8 mouse cellular contexts compared by ENCODE assay signal in the genomic region with DNA sequence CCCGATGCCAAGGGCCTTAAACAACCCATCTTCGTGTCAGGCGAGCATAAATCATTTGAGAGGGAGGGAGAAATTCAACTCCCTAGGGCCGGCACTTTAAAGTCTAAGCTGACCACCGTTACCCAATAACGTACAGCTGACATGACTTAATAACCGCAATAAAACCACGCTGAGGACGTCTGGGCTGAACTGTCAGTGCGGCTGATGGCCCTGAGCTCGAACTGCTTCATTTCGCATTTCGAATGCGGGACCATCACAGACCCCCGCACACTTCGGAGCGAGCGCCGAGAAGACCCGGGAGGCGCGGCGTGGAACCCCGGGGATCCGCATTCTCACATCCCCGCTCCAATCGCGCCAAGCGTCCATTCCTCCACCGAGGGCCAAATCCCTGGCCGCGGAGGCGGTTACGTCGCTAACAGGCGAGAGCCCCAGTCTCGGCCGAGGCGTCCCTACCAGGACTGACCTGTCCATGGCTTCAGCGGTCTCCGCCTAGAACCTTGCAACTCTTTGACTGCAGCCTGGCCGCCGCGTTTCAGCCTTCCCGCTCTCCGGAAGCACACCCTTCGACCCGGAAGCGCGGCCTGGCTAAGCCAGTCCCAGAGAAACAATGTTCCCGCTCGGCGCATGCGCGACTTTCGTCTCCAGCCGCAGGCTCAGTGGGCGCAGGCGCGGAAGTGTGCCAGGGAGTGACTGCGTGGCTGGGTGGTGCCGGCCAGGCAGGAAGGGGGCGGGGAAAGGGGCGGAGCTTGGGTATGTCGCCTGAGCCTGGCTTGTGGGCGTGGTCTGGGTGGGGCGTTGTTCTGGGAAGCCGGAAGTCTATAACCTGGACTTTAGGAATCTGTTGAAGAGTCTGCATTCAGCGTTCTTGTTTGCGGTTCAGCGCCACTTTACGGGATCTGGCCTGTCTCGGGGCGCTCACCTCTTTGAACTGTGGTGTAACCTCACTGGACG. TPM values are rescaled to one million over a fixed set of nuclear protein-coding genes. Genes with fewer than 3 reads are reported as not detected.
DNase-seq lines count a peak whose midpoint lies in the region; ATAC-seq lines count a peak whose summit lies in the region.

A gene (minus strand): TSS at position 565 of the 951 bp plus-strand sequence.

- peaks cover 14% of the 10 kb centered on the region for H3K36me3 ChIP-seq in heart, embryonic 14.5 days (ENCODE audit: control insufficient read depth, insufficient read depth, low read length)
- peaks cover 25% of the 10 kb centered on the region for H3K36me3 ChIP-seq in liver, embryonic 13.5 days
- H3K36me3 ChIP-seq in stomach, embryonic 16.5 days (ENCODE audit: control insufficient read depth, insufficient read depth, low read length), result no peaks in the 10 kb centered on the region

- 0 out of 2 replicates have a peak, but pooled peaks cover 4% of the 10 kb centered on the region for H3K9me3 ChIP-seq in heart, embryonic 14.5 days (ENCODE audit: control insufficient read depth, low read length)
- H3K9me3 ChIP-seq in liver, embryonic 13.5 days (replicated peaks), result no peaks in the 10 kb centered on the region; the same call in 1 of the 2 replicates
- no peaks in the 10 kb centered on the region for H3K9me3 ChIP-seq in stomach, embryonic 16.5 days (replicated peaks; ENCODE audit: control insufficient read depth, low read length)

- WGBS in heart, embryonic 14.5 days, result under 1% methylated on average over 75 of the region's 75 CpGs
- WGBS in liver, embryonic 13.5 days (ENCODE audit: insufficient replicate concordance), result under 1% methylated on average over 75 of the region's 75 CpGs
- under 1% methylated on average over 75 of the region's 75 CpGs for WGBS in stomach, embryonic 16.5 days

- peak; percentile 96 for ATAC-seq in CD4-positive, CD25-positive, alpha-beta regulatory T cell, adult 4 months
- peak; percentile 99 for ATAC-seq in heart, embryonic 14.5 days (ENCODE audit: insufficient number of reproducible peaks, insufficient read depth, low FRiP score, low read depth)
- ATAC-seq in liver, embryonic 13.5 days (ENCODE audit: low read depth), result peak; percentile 99
- peak; percentile 98 for ATAC-seq in stomach, embryonic 16.5 days (ENCODE audit: insufficient read depth, low FRiP score)

- peaks cover 3 to 14% of the 10 kb centered on the region in 2 experiments for H3K4me1 ChIP-seq in heart, embryonic 14.5 days (ENCODE audit: control insufficient read depth in 2 of 2, insufficient read depth in 2 of 2, low read length in 2 of 2)
- H3K4me1 ChIP-seq in liver, embryonic 13.5 days (replicated peaks), result peaks cover 30% of the 10 kb centered on the region
- H3K4me1 ChIP-seq in stomach, embryonic 16.5 days (ENCODE audit: control insufficient read depth, insufficient read depth, low read length), result peaks cover 17% of the 10 kb centered on the region

- H3K27me3 ChIP-seq in heart, embryonic 14.5 days (ENCODE audit: control insufficient read depth, insufficient read depth, low read length), result no peaks in the 10 kb centered on the region
- H3K27me3 ChIP-seq in liver, embryonic 13.5 days, result no peaks in the 10 kb centered on the region
- H3K27me3 ChIP-seq in stomach, embryonic 16.5 days (ENCODE audit: control insufficient read depth, insufficient read depth, low read length), result no peaks in the 10 kb centered on the region

- H3K9ac ChIP-seq in heart, embryonic 14.5 days (ENCODE audit: low read length), result peak within 1 kb of the TSS; percentile 87
- H3K9ac ChIP-seq in liver, embryonic 13.5 days, result peak within 1 kb of the TSS; percentile 87
- peak within 1 kb of the TSS; percentile 86 for H3K9ac ChIP-seq in stomach, embryonic 16.5 days (ENCODE audit: low read length)

- DNase-seq in c-Kit-negative CD71-positive TER-119-positive erythroid progenitor cells, embryonic 14.5 days (ENCODE audit: low read depth, low spot score), result peak; percentile 99
- peak; percentile 99 for DNase-seq in fibroblast of lung, adult 2 months (ENCODE audit: low read depth)
- DNase-seq in kidney, postnatal 14 days, result peak; percentile 100
- DNase-seq in liver, embryonic 13.5 days, result peak; percentile 100
- peak; percentile 100 for DNase-seq in neural tube, embryonic 10.5 days (ENCODE audit: extremely low spot score, low spot score)

- H3K4me2 ChIP-seq in heart, embryonic 14.5 days (ENCODE audit: low read length), result peak within 1 kb of the TSS; percentile 85
- H3K4me2 ChIP-seq in liver, embryonic 13.5 days, result peak within 1 kb of the TSS; percentile 75
- peak within 1 kb of the TSS; percentile 61 for H3K4me2 ChIP-seq in stomach, embryonic 16.5 days (ENCODE audit: low read depth, low read length)

- H3K4me3 ChIP-seq in heart, embryonic 14.5 days (ENCODE audit: control insufficient read depth in 1 of 2, insufficient read depth in 1 of 2, low read depth in 1 of 2, low read length in 2 of 2), result peak within 1 kb of the TSS; percentile 77 to 82
- H3K4me3 ChIP-seq in liver, embryonic 13.5 days (replicated peaks), result peak within 1 kb of the TSS; percentile 86
- H3K4me3 ChIP-seq in stomach, embryonic 16.5 days (replicated peaks; ENCODE audit: low read length), result peak within 1 kb of the TSS; percentile 85

- H3K27ac ChIP-seq in heart, embryonic 14.5 days (replicated peaks in 1 of 2; ENCODE audit: control insufficient read depth in 1 of 2, insufficient read depth in 1 of 2, low read depth in 2 of 2, low read length in 2 of 2), result peak within 1 kb of the TSS; percentile 74 to 78
- peak within 1 kb of the TSS; percentile 79 for H3K27ac ChIP-seq in liver, embryonic 13.5 days
- peak within 1 kb of the TSS; percentile 93 for H3K27ac ChIP-seq in stomach, embryonic 16.5 days (ENCODE audit: low read length)

RNA-seq across cellular contexts. Expression of the gene that starts here (rescaled TPM):
- 10 to 100 TPM; 54.8 to 65.4 TPM for polyA plus RNA-seq in CD4-positive, CD25-positive, alpha-beta regulatory T cell, adult 4 months (2017; shearing (Covaris generic))
- 41.0 and 42.5 TPM in 2 replicates for polyA plus RNA-seq in heart, embryonic 14.5 days (2014; fragmentation: Nextera tagmentation; extraction: Ambion mirVana)
- polyA plus RNA-seq in liver, embryonic 13.5 days (2015; fragmentation: Nextera tagmentation; extraction: Ambion mirVana), result 54.8 and 67.3 TPM in 2 replicates
- polyA plus RNA-seq in stomach, embryonic 16.5 days (2015; fragmentation: Nextera tagmentation; extraction: Ambion mirVana), result 49.8 and 51.5 TPM in 2 replicates

Comparison
In these comparisons a context has a peak if more than half of its experiments do, and no peak if none do; other contexts are left out.
1. Peak in every context shown above with its lines: DNase-seq, ATAC-seq, H3K4me3 ChIP-seq and H3K27ac ChIP-seq.